Mouse (Mus musculus): ENCODE data around the gene Arl4c.

- TF ChIP-seq CTCF (IDR thresholded peaks at IDR 0.05; ENCODE audit: insufficient read depth, low read length) (no peak), POLR2A (IDR thresholded peaks at IDR 0.05; ENCODE audit: borderline replicate concordance, extremely low read depth, low read depth, low read length) (no peak)
Measured at GRCm38 (mm10) chr1:88653614-88654520, 48.2 kb downstream of the Arl4c start.

Measured in lung, adult 2 months (tissue).